17 mouse cellular contexts compared by ENCODE assay signal in the genomic region with DNA sequence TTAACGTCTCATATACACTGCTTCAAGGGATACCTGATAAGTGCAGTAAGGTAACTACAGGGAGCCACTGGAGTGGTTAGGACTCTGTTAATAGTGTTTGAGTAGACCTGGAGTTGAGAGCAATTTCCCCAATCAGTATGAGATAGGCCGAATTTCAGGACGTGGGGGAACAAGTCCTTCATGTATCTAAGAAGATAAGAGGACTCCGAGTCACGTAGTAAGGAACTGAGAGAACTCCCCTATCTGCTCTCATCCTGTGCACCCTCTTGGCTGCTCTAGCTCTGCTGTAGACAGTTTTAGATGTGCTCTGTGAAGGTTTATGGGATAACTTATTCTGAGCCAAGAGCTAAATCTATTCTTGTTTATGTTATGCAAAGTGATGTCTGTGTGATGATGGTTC. TPM values are rescaled to one million over a fixed set of nuclear protein-coding genes. Genes with fewer than 3 reads are reported as not detected.
A peak's percentile ranks its signal among the peaks of the same experiment; 100 is the strongest.
DNase-seq lines count a peak whose midpoint lies in the region; ATAC-seq lines count a peak whose summit lies in the region.
"Had no signal": no experiment of that assay in that cellular context is flagged by ENCODE, and none has a peak within 500 bp of the region (broad histone marks: within the 10 kb centered on the region; RNA-seq: fewer than 3 reads in every experiment).

No protein-coding gene starts in this region.

- H3K4me1 ChIP-seq in heart, embryonic 12.5 days (replicated peaks): peaks cover 9% of the 10 kb centered on the region
- peaks cover 26% of the 10 kb centered on the region for H3K4me1 ChIP-seq in megakaryocyte, embryonic 14.5 days
- peaks cover 65% of the 10 kb centered on the region for H3K4me1 ChIP-seq in liver, embryonic 15.5 days (replicated peaks)
- H3K4me1 ChIP-seq in hindbrain, embryonic 10.5 days (replicated peaks): peaks cover 2% of the 10 kb centered on the region

- H3K9me3 ChIP-seq in heart, embryonic 12.5 days (replicated peaks): no peaks in the 10 kb centered on the region
- no peaks in the 10 kb centered on the region for H3K9me3 ChIP-seq in megakaryocyte, embryonic 14.5 days
- no peaks in the 10 kb centered on the region for H3K9me3 ChIP-seq in liver, embryonic 15.5 days (replicated peaks)
- no peaks in the 10 kb centered on the region for H3K9me3 ChIP-seq in hindbrain, embryonic 10.5 days
- H3K9me3 ChIP-seq: embryonic facial prominence, embryonic 13.5 days; forebrain, embryonic 12.5 days; limb, embryonic 13.5 days; neural tube, embryonic 15.5 days had no signal

- no peak overlapping the region for H3K27ac ChIP-seq in heart, embryonic 12.5 days (ENCODE audit: poor library complexity, severe bottlenecking)
- H3K27ac ChIP-seq in liver, embryonic 15.5 days (replicated peaks): peak overlapping the region; percentile 81
- H3K27ac ChIP-seq in hindbrain, embryonic 10.5 days: no peak overlapping the region
- H3K27ac ChIP-seq: embryonic facial prominence, embryonic 13.5 days; forebrain, embryonic 12.5 days; hindbrain, embryonic 14.5 days; limb, embryonic 13.5 days; neural tube, embryonic 15.5 days had no signal

- H3K9ac ChIP-seq in heart, embryonic 12.5 days: no peak overlapping the region
- H3K9ac ChIP-seq in liver, embryonic 15.5 days: no peak overlapping the region
- H3K9ac ChIP-seq: embryonic facial prominence, embryonic 13.5 days; forebrain, embryonic 12.5 days; hindbrain, embryonic 14.5 days; limb, embryonic 13.5 days; neural tube, embryonic 15.5 days had no signal

- no peak for ATAC-seq in heart, embryonic 12.5 days (ENCODE audit: insufficient number of reproducible peaks, low FRiP score)
- no peak for ATAC-seq in megakaryocyte, adult 5-6 weeks (ENCODE audit: poor library complexity, severe bottlenecking)
- peak; percentile 88 for ATAC-seq in liver, embryonic 15.5 days (ENCODE audit: insufficient read depth)
- ATAC-seq in cerebellum, adult (ENCODE audit: insufficient number of reproducible peaks, low FRiP score, low TSS enrichment): no peak

- WGBS in heart, embryonic 12.5 days: 17% methylated on average over 5 of the region's 5 CpGs
- 15% methylated on average over 5 of the region's 5 CpGs for WGBS in liver, embryonic 15.5 days (ENCODE audit: insufficient replicate concordance)
- WGBS in hindbrain, embryonic 10.5 days: 89% methylated on average over 5 of the region's 5 CpGs

- DNase-seq in heart, adult 11 months: peak; percentile 37
- DNase-seq in cerebellum, postnatal 36 days: no peak
- no peak for DNase-seq in hindbrain, embryonic 10.5 days (ENCODE audit: low spot score)
- DNase-seq: adrenal gland, adult 2 months; cerebellum, postnatal 14 days; kidney, adult 2 months had no signal

- no peaks in the 10 kb centered on the region for H3K36me3 ChIP-seq in heart, embryonic 12.5 days
- H3K36me3 ChIP-seq in megakaryocyte, embryonic 14.5 days (replicated peaks; ENCODE audit: low read length): no peaks in the 10 kb centered on the region
- H3K36me3 ChIP-seq in liver, embryonic 15.5 days (replicated peaks): no peaks in the 10 kb centered on the region
- no peaks in the 10 kb centered on the region for H3K36me3 ChIP-seq in hindbrain, embryonic 10.5 days
- H3K36me3 ChIP-seq: embryonic facial prominence, embryonic 13.5 days; forebrain, embryonic 12.5 days; limb, embryonic 13.5 days; neural tube, embryonic 15.5 days had no signal

- no peak overlapping the region for H3K4me3 ChIP-seq in heart, embryonic 12.5 days
- peak overlapping the region; percentile 4 for H3K4me3 ChIP-seq in megakaryocyte, embryonic 14.5 days (replicated peaks)
- no peak overlapping the region for H3K4me3 ChIP-seq in liver, embryonic 15.5 days (replicated peaks)
- no peak overlapping the region for H3K4me3 ChIP-seq in hindbrain, embryonic 10.5 days
- H3K4me3 ChIP-seq: embryonic facial prominence, embryonic 13.5 days; forebrain, embryonic 12.5 days; limb, embryonic 13.5 days; neural tube, embryonic 15.5 days had no signal

- H3K27me3 ChIP-seq in heart, embryonic 12.5 days (replicated peaks): no peaks in the 10 kb centered on the region
- no peaks in the 10 kb centered on the region for H3K27me3 ChIP-seq in megakaryocyte, embryonic 14.5 days (replicated peaks)
- no peaks in the 10 kb centered on the region for H3K27me3 ChIP-seq in liver, embryonic 15.5 days
- H3K27me3 ChIP-seq in hindbrain, embryonic 10.5 days (ENCODE audit: insufficient read depth, poor library complexity, severe bottlenecking): no peaks in the 10 kb centered on the region
- H3K27me3 ChIP-seq: embryonic facial prominence, embryonic 13.5 days; forebrain, embryonic 12.5 days; limb, embryonic 13.5 days; neural tube, embryonic 15.5 days had no signal

- H3K4me2 ChIP-seq in heart, embryonic 12.5 days: no peak overlapping the region
- H3K4me2 ChIP-seq in liver, embryonic 15.5 days: peak overlapping the region; percentile 37
- H3K4me2 ChIP-seq: embryonic facial prominence, embryonic 13.5 days; forebrain, embryonic 12.5 days; heart, embryonic 11.5 days; hindbrain, embryonic 14.5 days; limb, embryonic 13.5 days; neural tube, embryonic 15.5 days had no signal

RNA-seq across cellular contexts. Expression of gene Klhl23, which starts 5.2 kb away (rescaled TPM):
- polyA plus RNA-seq in heart, embryonic 12.5 days (2016; fragmentation: Nextera tagmentation; extraction: Ambion mirVana): 58.9 and 64.1 TPM in 2 replicates
- polyA plus RNA-seq in megakaryocyte, embryonic 14.5 days (2012; ENCODE audit: insufficient read depth, low replicate concordance): 0.20 and 3.8 TPM in 2 replicates
- total RNA-seq in megakaryocyte, adult 5-6 weeks (2015): 3.5 and 3.7 TPM in 2 replicates
- 8.7 and 10.9 TPM in 2 replicates for total RNA-seq in megakaryocyte, adult 5-6 weeks (2017)
- 18.1 and 19.4 TPM in 2 replicates for polyA plus RNA-seq in liver, embryonic 15.5 days (2015; fragmentation: Nextera tagmentation; extraction: Ambion mirVana)
- polyA plus RNA-seq in hindbrain, embryonic 10.5 days (2016; fragmentation: Nextera tagmentation; extraction: Ambion mirVana): 23.1 and 23.2 TPM in 2 replicates

RNA-seq across cellular contexts. Expression of gene Phospho2, which starts 27.2 kb away (rescaled TPM):
- polyA plus RNA-seq in heart, embryonic 12.5 days (2016; fragmentation: Nextera tagmentation; extraction: Ambion mirVana): 17.6 and 18.3 TPM in 2 replicates
- 5.8 TPM in 1 of 2 replicates, not detected in the other for polyA plus RNA-seq in megakaryocyte, embryonic 14.5 days (2012; ENCODE audit: insufficient read depth, low replicate concordance)
- 19.8 and 25.3 TPM in 2 replicates for total RNA-seq in megakaryocyte, adult 5-6 weeks (2015)
- total RNA-seq in megakaryocyte, adult 5-6 weeks (2017): 22.0 and 27.5 TPM in 2 replicates
- polyA plus RNA-seq in liver, embryonic 15.5 days (2015; fragmentation: Nextera tagmentation; extraction: Ambion mirVana): 11.1 and 11.4 TPM in 2 replicates
- polyA plus RNA-seq in hindbrain, embryonic 10.5 days (2016; fragmentation: Nextera tagmentation; extraction: Ambion mirVana): 28.3 and 30.4 TPM in 2 replicates

RNA-seq across cellular contexts. Expression of gene Ccdc173, which starts 27.2 kb away (rescaled TPM):
- polyA plus RNA-seq in heart, embryonic 12.5 days (2016; fragmentation: Nextera tagmentation; extraction: Ambion mirVana): 1.3 TPM in 2 replicates
- polyA plus RNA-seq in megakaryocyte, embryonic 14.5 days (2012; ENCODE audit: insufficient read depth, low replicate concordance): 0.54 TPM in 1 of 2 replicates, not detected in the other
- total RNA-seq in megakaryocyte, adult 5-6 weeks (2015): 0.43 and 0.80 TPM in 2 replicates
- total RNA-seq in megakaryocyte, adult 5-6 weeks (2017): 0.33 and 0.49 TPM in 2 replicates
- 0.14 and 0.16 TPM in 2 replicates for polyA plus RNA-seq in liver, embryonic 15.5 days (2015; fragmentation: Nextera tagmentation; extraction: Ambion mirVana)
- polyA plus RNA-seq in hindbrain, embryonic 10.5 days (2016; fragmentation: Nextera tagmentation; extraction: Ambion mirVana): 3.0 and 4.0 TPM in 2 replicates
- polyA plus RNA-seq: adrenal gland, adult 2 months had no signal

RNA-seq across cellular contexts. Expression of gene Ssb, which starts 44.8 kb away (rescaled TPM):
- polyA plus RNA-seq in heart, embryonic 12.5 days (2016; fragmentation: Nextera tagmentation; extraction: Ambion mirVana): 233 and 248 TPM in 2 replicates
- polyA plus RNA-seq in megakaryocyte, embryonic 14.5 days (2012; ENCODE audit: insufficient read depth, low replicate concordance): 26.3 TPM in 1 of 2 replicates, not detected in the other
- total RNA-seq in megakaryocyte, adult 5-6 weeks (2015): 197 and 221 TPM in 2 replicates
- total RNA-seq in megakaryocyte, adult 5-6 weeks (2017): 298 and 306 TPM in 2 replicates
- polyA plus RNA-seq in liver, embryonic 15.5 days (2015; fragmentation: Nextera tagmentation; extraction: Ambion mirVana): 108 and 133 TPM in 2 replicates
- 215 and 355 TPM in 2 replicates for polyA plus RNA-seq in hindbrain, embryonic 10.5 days (2016; fragmentation: Nextera tagmentation; extraction: Ambion mirVana)
